Mouse (Mus musculus): Measurements from ENCODE around the gene Epb41l3.

GRCm38 (mm10) chr17:69187794-69188193 is 112.3 kb downstream of the Epb41l3 start:
- TF ChIP-seq CTCF (IDR thresholded peaks at IDR 0.05; ENCODE audit: insufficient read depth, low read depth, low read length): no peak
- TF ChIP-seq POLR2A (IDR thresholded peaks at IDR 0.05; ENCODE audit: insufficient read depth, low read depth, low read length): no peak
